Mouse (Mus musculus) erythroblast, embryonic 14.5 days (primary cell): Measurements from ENCODE around the gene Ugt1a5.

Source experiments
- GATA1 ChIP-seq: IDR thresholded peaks from 2 replicates; pipeline ENCODE4 v1.6.1; 2012; ENCODE audit warnings: low read length, inconsistent platforms, mixed read lengths
- TAL1 ChIP-seq: IDR thresholded peaks from 3 replicates; pipeline ENCODE4 v1.6.1; 2012; ENCODE audit warnings: low read length, inconsistent platforms, mixed read lengths

- no peak for TF ChIP-seq GATA1
- TF ChIP-seq TAL1: no peak
These were observed 94.3 kb downstream of the Ugt1a5 start for GRCm38 (mm10) chr1:88260114-88260513.
